8 mouse cellular contexts compared by ENCODE assay signal in the genomic region with DNA sequence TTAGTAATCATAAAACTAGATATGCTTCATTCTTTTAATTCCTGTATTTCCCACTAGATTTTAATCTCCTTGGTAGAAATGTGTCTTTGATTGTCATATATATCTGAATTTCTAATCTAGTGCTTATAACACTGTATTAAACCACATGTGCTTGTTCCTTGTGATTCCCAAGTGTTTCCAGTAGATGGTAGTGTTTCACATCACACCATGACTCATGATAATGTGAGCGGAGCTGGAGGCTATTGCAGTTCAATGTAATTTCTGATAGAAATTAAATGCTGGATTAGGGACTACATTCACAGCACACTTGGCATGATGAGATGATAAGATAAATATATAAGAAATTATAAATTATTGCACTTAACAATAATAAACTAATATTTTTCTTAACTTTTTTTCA.
DNase-seq lines count a peak whose midpoint lies in the region; ATAC-seq and TF ChIP-seq lines count a peak whose summit lies in the region.

No protein-coding gene starts in this region.

- no peak for TF ChIP-seq POLR2A in thymus, adult 2 months (IDR thresholded peaks at IDR 0.05; ENCODE audit: control insufficient read depth, extremely low read depth, insufficient read depth, low read length, poor library complexity)

- H3K9me3 ChIP-seq in hindbrain, embryonic 15.5 days, result no peaks in the 10 kb centered on the region
- H3K9me3 ChIP-seq in midbrain, embryonic 15.5 days, result no peaks in the 10 kb centered on the region

- TF ChIP-seq CTCF in gastrocnemius, adult 2 months (IDR thresholded peaks at IDR 0.05), result peak; percentile 55
- no peak for TF ChIP-seq CTCF in thymus, adult 2 months (IDR thresholded peaks at IDR 0.05; ENCODE audit: borderline replicate concordance, control insufficient read depth, extremely low read depth, insufficient read depth, low read length, poor library complexity)

- ATAC-seq in hindbrain, embryonic 15.5 days (ENCODE audit: low FRiP score, low read depth), result peak; percentile 71; the same call in 1 of the 2 replicates
- ATAC-seq in midbrain, embryonic 15.5 days (replicated peaks), result peak; percentile 83; the same call in 1 of the 2 replicates

- H3K4me2 ChIP-seq in hindbrain, embryonic 15.5 days, result no peak overlapping the region
- H3K4me2 ChIP-seq in midbrain, embryonic 15.5 days, result no peak overlapping the region

- H3K27me3 ChIP-seq in hindbrain, embryonic 15.5 days, result no peaks in the 10 kb centered on the region
- H3K27me3 ChIP-seq in midbrain, embryonic 15.5 days (replicated peaks), result no peaks in the 10 kb centered on the region
- no peaks in the 10 kb centered on the region for H3K27me3 ChIP-seq in thymus, adult 2 months (ENCODE audit: control insufficient read depth, insufficient read depth, low read length)

- 37% methylated on average over 1 of the region's 1 CpGs for WGBS in hindbrain, embryonic 15.5 days
- 46% methylated on average over 1 of the region's 1 CpGs for WGBS in midbrain, embryonic 15.5 days
- 76% methylated on average over 1 of the region's 1 CpGs for WGBS in thymus, adult 2 months

- no peaks in the 10 kb centered on the region for H3K4me1 ChIP-seq in hindbrain, embryonic 15.5 days (replicated peaks)
- H3K4me1 ChIP-seq in midbrain, embryonic 15.5 days, result no peaks in the 10 kb centered on the region
- H3K4me1 ChIP-seq in thymus, adult 2 months (replicated peaks; ENCODE audit: control insufficient read depth, insufficient read depth, low read length), result no peaks in the 10 kb centered on the region

- no peak overlapping the region for H3K27ac ChIP-seq in gastrocnemius, adult 2 months
- no peak overlapping the region for H3K27ac ChIP-seq in hindbrain, embryonic 15.5 days (replicated peaks)
- H3K27ac ChIP-seq in midbrain, embryonic 15.5 days, result no peak overlapping the region
- no peak overlapping the region for H3K27ac ChIP-seq in thymus, adult 2 months (ENCODE audit: control insufficient read depth, insufficient read depth, low read length)

- intact Hi-C loops in gastrocnemius, adult 2 months (cut with DNase I), result no loop called here

- DNase-seq in gastrocnemius, adult 2 months, result no peak
- DNase-seq in gastrocnemius, postnatal 25 days, result no peak
- peak; percentile 33 for DNase-seq in A20 (ENCODE audit: low read depth, low spot score)
- peak; percentile 20 for DNase-seq in brain, embryonic 18.5 days (ENCODE audit: low read depth, low spot score)
- no peak for DNase-seq in thymus, adult 2 months
- DNase-seq in urinary bladder, adult 2 months (ENCODE audit: low spot score), result no peak

- H3K36me3 ChIP-seq in hindbrain, embryonic 15.5 days, result no peaks in the 10 kb centered on the region
- no peaks in the 10 kb centered on the region for H3K36me3 ChIP-seq in midbrain, embryonic 15.5 days (replicated peaks)
- 0 out of 2 replicates have a peak, but pooled peaks cover 5% of the 10 kb centered on the region for H3K36me3 ChIP-seq in thymus, adult 2 months (ENCODE audit: control insufficient read depth, insufficient read depth, low read length)

- H3K9ac ChIP-seq in hindbrain, embryonic 15.5 days, result no peak overlapping the region
- no peak overlapping the region for H3K9ac ChIP-seq in midbrain, embryonic 15.5 days

- no peak overlapping the region for H3K4me3 ChIP-seq in gastrocnemius, adult 2 months
- H3K4me3 ChIP-seq in hindbrain, embryonic 15.5 days, result no peak overlapping the region
- H3K4me3 ChIP-seq in midbrain, embryonic 15.5 days, result no peak overlapping the region
- no peak overlapping the region for H3K4me3 ChIP-seq in thymus, adult 2 months (ENCODE audit: control insufficient read depth, insufficient read depth, low read length)

Comparison
In these comparisons a context has a peak if more than half of its experiments do, and no peak if none do; other contexts are left out.
1. DNase-seq: peak in A20 (single experiment) and brain, embryonic 18.5 days (single experiment); none in gastrocnemius, adult 2 months (single experiment), gastrocnemius, postnatal 25 days (single experiment), thymus, adult 2 months (single experiment) and urinary bladder, adult 2 months (single experiment).